Mouse (Mus musculus): Measurements from ENCODE around the gene Perm1. TPM values are rescaled to one million over a fixed set of nuclear protein-coding genes. Genes with fewer than 3 reads are reported as not detected.

Perm1 gene
- total RNA-seq, 2 experiments from 2014 or later, result 0.36 to 0.46 TPM

GRCm38 (mm10) chr4:156197829-156198205 is 17.9 kb upstream of the Perm1 start:
- DNase-seq, result peak; percentile 93
- intact Hi-C loops (cut with DNase I), result no loop called here

- DNase-seq, result no peak
- intact Hi-C loops (cut with DNase I), result no loop called here
Measured at GRCm38 (mm10) chr4:156200623-156201475, 14.8 kb upstream of the Perm1 start, which contains the start of gene Isg15. TSS of gene Isg15 (minus strand) at chr4:156200818.

GRCm38 (mm10) chr4:156202462-156202893 is 13.2 kb upstream of the Perm1 start:
- intact Hi-C loops (cut with DNase I), result no loop called here
- no peak for DNase-seq

DNA sequence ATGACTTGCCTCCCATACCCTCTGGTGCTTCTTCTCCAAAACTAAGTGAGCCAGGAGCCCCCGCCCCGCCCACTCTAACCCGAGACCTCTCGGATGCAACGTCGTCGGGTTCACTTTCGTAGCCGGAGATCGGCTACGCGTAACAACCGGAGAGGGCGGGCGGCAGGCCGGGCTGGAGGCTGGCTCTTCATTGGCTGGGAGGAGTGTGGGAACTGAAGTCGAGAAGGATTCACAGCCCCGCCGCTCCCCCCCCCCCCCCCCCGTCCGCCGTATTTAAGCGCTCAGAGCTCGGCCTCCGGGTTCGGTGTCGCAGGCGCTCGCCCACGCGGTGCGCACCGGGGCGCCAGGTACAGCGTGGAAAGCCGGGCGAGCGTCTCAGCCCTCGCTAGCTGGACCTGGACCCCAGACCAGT is 12.7 kb upstream of the Perm1 start, which contains the start of gene AW011738:
Gene AW011738 (plus strand): TSS at position 304 of the 412 bp plus-strand sequence.
- intact Hi-C loops (cut with DNase I), result no loop called here
- peak; percentile 73 for DNase-seq

GRCm38 (mm10) chr4:156203413-156204131 is 12.1 kb upstream of the Perm1 start:
- no peak for DNase-seq
- intact Hi-C loops (cut with DNase I), result no loop called here

DNA sequence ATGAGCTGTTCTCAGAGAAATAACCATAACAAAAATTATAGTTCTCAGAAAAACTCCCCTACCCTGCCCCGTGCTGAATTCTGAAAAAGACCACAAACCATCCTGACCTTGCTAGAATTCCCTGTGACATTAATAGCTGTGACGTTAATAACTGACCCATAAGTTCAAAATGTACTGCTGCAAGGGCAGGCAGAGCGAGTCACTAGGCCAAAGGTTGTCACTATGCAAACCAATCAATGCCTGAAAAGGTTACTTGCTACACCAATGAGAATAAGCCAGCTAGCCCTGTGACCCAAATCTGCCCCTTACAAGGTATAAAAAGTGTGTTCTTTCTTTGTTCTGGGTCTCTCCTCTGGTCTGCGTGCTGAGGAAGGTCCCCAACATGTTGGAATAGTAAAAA is 6.8 kb upstream of the Perm1 start:
- no peak for DNase-seq
- intact Hi-C loops (cut with DNase I), result no loop called here

- DNase-seq, result no peak
- intact Hi-C loops (cut with DNase I), result no loop called here
Measured at GRCm38 (mm10) chr4:156209963-156210635, 5.6 kb upstream of the Perm1 start.

- intact Hi-C loops (cut with DNase I), result no loop called here
- DNase-seq, result no peak
Measured at GRCm38 (mm10) chr4:156213134-156213533, 2.5 kb upstream of the Perm1 start.

DNA sequence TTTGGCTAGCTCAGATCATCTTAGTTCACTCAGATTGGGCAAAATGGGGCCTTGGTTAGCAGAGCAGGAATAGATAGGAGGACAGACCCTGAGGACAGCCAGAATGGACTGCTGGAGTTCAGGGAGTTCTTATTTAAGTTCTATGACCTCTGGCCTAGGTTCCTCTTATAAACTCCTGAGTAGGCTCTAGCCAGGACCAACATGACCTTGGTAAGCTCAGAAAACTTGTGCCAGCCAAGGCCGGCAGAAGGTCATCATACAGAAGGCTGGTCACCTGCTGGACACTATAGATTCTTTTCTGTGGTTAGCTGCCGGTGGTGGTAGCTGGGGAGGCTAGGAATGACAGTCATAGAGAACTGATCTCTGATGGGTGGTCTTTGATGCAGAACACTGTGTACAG is 528 bp downstream of the Perm1 start:
- intact Hi-C loops (cut with DNase I), result no loop called here
- no peak for DNase-seq

- no peak for DNase-seq
- intact Hi-C loops (cut with DNase I), result no loop called here
Measured at GRCm38 (mm10) chr4:156217022-156217669, 1.5 kb downstream of the Perm1 start.

DNA sequence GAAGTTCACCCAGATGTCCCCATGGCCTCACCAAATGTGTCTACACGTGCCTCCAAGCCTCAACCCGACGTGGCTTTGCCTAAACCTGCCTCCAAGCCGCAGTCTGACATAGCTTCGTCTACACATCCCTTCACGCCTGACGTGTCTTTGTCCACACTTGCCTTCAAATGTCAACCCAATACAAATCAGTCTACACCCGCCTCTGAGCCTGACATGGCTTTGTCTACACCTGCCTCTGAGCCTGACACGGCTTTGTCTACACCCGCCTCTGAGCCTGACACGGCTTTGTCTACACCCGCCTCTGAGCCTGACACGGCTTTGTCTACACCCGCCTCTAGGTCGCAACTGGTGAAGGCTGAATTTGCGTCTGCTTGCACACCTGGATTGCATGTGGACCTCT is 2.2 kb downstream of the Perm1 start:
- intact Hi-C loops (cut with DNase I), result no loop called here
- no peak for DNase-seq

DNA sequence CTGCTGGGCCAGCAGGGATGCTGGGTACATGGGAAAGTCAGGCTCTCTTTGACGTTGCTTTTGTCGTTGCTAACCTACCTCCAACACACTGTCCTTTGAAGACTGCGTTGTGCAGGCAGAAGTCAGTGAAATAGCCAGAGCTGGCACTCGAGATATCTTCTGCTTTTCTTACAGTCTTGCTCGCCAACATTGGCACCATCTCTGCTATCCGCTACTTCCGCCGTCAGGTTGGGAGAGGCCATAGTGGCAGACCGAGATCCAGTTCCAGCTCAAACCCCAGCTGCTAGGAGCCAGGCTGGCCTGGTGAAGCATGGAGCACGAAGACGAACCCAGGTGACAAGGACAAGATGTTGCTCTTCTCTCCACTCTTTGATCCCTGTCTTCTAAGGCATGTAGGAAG is 4.3 kb downstream of the Perm1 start:
- DNase-seq, result no peak
- intact Hi-C loops (cut with DNase I), result no loop called here

DNA sequence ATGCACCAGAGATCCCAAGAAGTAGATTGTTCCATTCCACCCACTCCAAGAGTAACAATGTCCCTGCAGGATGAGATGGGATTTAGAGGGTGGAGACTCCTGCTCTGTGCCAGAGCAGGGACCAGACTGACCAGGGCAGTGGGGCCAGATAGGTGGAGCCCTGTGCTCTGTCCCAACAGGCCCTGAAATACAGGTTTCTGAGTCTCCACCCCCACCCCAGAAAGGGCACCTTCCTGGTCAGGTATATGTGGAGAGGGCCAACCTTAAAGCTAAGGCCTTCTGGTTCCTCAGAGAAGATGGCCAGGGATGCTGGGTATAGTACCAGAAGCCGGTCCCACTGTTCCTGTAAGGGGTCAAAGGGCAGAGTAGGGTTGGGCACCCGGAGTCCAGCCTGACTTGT is 8.6 kb downstream of the Perm1 start:
- DNase-seq, result no peak
- intact Hi-C loops (cut with DNase I), result no loop called here

DNA sequence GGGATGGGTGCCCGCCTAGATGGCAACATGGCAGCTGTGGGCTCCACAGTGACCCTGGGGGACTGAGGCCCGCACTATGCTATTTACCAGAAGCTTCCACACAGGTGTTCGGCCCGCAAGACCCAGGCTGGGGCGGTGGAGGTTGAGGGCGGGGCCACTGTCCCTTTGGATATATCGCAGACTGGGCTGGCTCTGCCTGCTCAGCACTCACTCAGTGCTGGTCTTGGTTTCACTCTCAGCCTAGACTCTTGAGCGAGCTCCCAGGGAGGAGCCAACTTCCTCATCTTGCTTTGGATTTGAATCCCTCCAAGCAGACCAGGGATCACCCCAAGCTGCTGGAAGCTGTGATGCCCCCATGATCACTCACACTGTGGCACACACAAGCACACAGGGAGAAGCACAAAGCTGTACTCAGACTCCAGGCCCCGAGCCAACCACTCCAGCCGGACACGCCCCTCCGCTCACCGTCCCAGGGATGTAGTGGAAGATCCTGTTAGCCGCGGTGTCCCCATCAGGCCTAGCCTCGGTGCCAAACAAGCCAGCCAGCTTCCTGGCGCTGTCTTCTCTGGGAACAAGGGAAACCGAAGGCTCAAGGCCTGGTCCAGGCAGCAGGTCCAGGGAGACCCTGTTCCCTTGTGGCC is 12.2 kb downstream of the Perm1 start:
- DNase-seq, result no peak
- intact Hi-C loops (cut with DNase I), result no loop called here

- DNase-seq, result no peak
- intact Hi-C loops (cut with DNase I), result no loop called here
Measured at GRCm38 (mm10) chr4:156228393-156229024, 12.8 kb downstream of the Perm1 start.

- intact Hi-C loops (cut with DNase I), result no loop called here
- DNase-seq, result no peak
Measured at GRCm38 (mm10) chr4:156234021-156234501, 18.4 kb downstream of the Perm1 start.

DNA sequence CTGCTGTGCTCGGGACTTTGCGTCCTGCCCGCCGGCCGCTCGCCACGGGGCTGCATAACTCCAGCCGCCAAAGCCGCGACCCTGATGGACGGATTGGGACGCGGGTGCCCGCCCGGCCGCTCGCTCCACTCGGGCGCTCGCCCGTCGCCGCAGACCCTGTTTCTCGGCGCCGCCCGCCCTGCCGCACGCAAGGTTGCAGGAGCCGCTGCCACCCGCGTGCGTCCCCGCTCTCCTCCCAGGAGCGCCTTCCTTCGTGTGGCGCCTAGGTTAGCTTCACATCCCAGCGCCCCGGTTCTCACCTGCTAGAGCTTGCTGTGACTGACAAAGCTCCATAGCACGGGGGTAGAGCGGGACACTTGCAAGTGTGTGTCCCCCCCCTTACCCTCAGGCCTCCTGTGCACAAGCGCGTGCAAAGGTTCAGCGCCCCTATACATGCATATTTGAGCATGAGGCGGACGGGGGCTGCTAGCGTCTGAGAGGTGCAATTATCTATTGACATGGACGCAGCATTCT is 19.1 kb downstream of the Perm1 start, which contains the start of gene Plekhn1:
Gene Plekhn1 (minus strand): TSS at position 157 of the 513 bp plus-strand sequence.
- DNase-seq, result peak; percentile 85
- intact Hi-C loops (cut with DNase I), result no loop called here

DNA sequence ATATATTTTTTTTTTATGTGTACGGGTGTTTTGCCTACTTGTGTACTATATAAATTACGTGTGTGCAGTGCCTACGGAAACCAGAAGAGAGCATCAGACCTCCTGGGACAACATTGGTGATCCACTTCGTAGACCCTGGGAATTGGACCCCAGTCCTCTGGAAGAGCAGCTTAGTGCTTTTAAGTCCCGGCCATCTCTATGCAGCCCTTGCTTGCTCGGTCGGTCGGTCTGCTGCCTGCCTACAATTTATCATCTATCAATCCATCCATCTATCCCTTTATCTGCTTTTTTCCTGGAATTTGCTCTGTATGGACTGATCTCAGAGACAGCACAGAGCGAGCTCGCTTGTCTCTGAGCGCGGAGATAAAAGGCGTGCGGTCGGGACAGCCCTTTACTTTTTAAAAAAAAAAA is 19.7 kb downstream of the Perm1 start:
- intact Hi-C loops (cut with DNase I), result no loop called here
- no peak for DNase-seq

- intact Hi-C loops (cut with DNase I), result no loop called here
- peak; percentile 95 for DNase-seq
Measured at GRCm38 (mm10) chr4:156235808-156236533, 20.3 kb downstream of the Perm1 start, which contains the start of gene Noc2l. TSS of gene Noc2l (plus strand) at chr4:156236010.

All from left cerebral cortex, postnatal 4 days (tissue).